Comparison of ENCODE assay signal across 9 mouse cellular contexts in genomic region chr3:70003955-70004354, GRCm38 (mm10). TPM values are rescaled to one million over a fixed set of nuclear protein-coding genes. Genes with fewer than 3 reads are reported as not detected.
A peak's percentile ranks its signal among the peaks of the same experiment; 100 is the strongest.
DNase-seq lines count a peak whose midpoint lies in the region; ATAC-seq and TF ChIP-seq lines count a peak whose summit lies in the region.
"Had no signal": no experiment of that assay in that cellular context is flagged by ENCODE, and none has a peak within 500 bp of the region (broad histone marks: within the 10 kb centered on the region; RNA-seq: fewer than 3 reads in every experiment).

No protein-coding gene starts in this region.

- H3K4me3 ChIP-seq in layer of hippocampus, adult 2 months: no peak overlapping the region
- H3K4me3 ChIP-seq in forebrain, postnatal 0 days (ENCODE audit: low read depth, low read length): no peak overlapping the region
- no peak overlapping the region for H3K4me3 ChIP-seq in midbrain, embryonic 14.5 days (replicated peaks; ENCODE audit: low read depth, low read length)

- H3K9me3 ChIP-seq in forebrain, postnatal 0 days (ENCODE audit: low read length): no peaks in the 10 kb centered on the region
- H3K9me3 ChIP-seq in midbrain, embryonic 14.5 days (ENCODE audit: control insufficient read depth, low read length): no peaks in the 10 kb centered on the region

- H3K27me3 ChIP-seq in forebrain, postnatal 0 days (ENCODE audit: insufficient read depth, low read length): no peaks in the 10 kb centered on the region
- H3K27me3 ChIP-seq in midbrain, embryonic 14.5 days (ENCODE audit: control insufficient read depth, insufficient read depth, low read length): no peaks in the 10 kb centered on the region

- peak; percentile 64 for TF ChIP-seq CTCF in layer of hippocampus, adult 2 months (conservative IDR thresholded peaks at IDR 0.05)
- peak; percentile 51 for TF ChIP-seq CTCF in forebrain, postnatal 0 days (IDR thresholded peaks at IDR 0.05; ENCODE audit: low read depth)

- DNase-seq in layer of hippocampus, adult 2 months (ENCODE audit: low spot score in 2 of 2): peak in 1 of 2 experiments; percentile 27
- no peak for DNase-seq in layer of hippocampus, postnatal 14 days (ENCODE audit: low spot score in 2 of 2)
- peak; percentile 75 for DNase-seq in ZHBTc4 (ENCODE audit: low read depth, low spot score)
- DNase-seq in forebrain, postnatal 0 days: peak; percentile 35
- DNase-seq in midbrain, embryonic 14.5 days: peak; percentile 54
- no peak for DNase-seq in Muller cell, postnatal 12 days (ENCODE audit: inconsistent ontology term)
- DNase-seq in gastrocnemius, postnatal 14 days: no peak
- DNase-seq in spleen, postnatal 10 days (ENCODE audit: low spot score in 2 of 2): no peak

- H3K9ac ChIP-seq in forebrain, postnatal 0 days: no peak overlapping the region
- H3K9ac ChIP-seq in midbrain, embryonic 14.5 days (replicated peaks; ENCODE audit: low read length): no peak overlapping the region

- peak; percentile 51; the same call in 1 of the 2 replicates for ATAC-seq in forebrain, postnatal 0 days
- peak; percentile 34; the same call in 1 of the 2 replicates for ATAC-seq in midbrain, embryonic 14.5 days (ENCODE audit: low FRiP score, low TSS enrichment)

- WGBS in forebrain, postnatal 0 days: 47% methylated on average over 7 of the region's 7 CpGs
- 36% methylated on average over 7 of the region's 7 CpGs for WGBS in midbrain, embryonic 14.5 days

- no peaks in the 10 kb centered on the region for H3K4me1 ChIP-seq in forebrain, postnatal 0 days (ENCODE audit: insufficient read depth)
- H3K4me1 ChIP-seq in midbrain, embryonic 14.5 days (ENCODE audit: control insufficient read depth, insufficient read depth, low read length): 0 out of 2 replicates have a peak, but pooled peaks cover 3% of the 10 kb centered on the region

- intact Hi-C loops in gastrocnemius, postnatal 14 days (cut with DNase I; ENCODE audit: low total_unique reads): no loop called here

- no peak overlapping the region for H3K4me2 ChIP-seq in forebrain, postnatal 0 days (ENCODE audit: low read depth)
- no peak overlapping the region for H3K4me2 ChIP-seq in midbrain, embryonic 14.5 days (ENCODE audit: low read length)

- H3K27ac ChIP-seq in layer of hippocampus, adult 2 months: no peak overlapping the region
- H3K27ac ChIP-seq in forebrain, postnatal 0 days (ENCODE audit: low read depth, low read length): no peak overlapping the region
- no peak overlapping the region for H3K27ac ChIP-seq in midbrain, embryonic 14.5 days (replicated peaks; ENCODE audit: low read depth, low read length)

- no peaks in the 10 kb centered on the region for H3K36me3 ChIP-seq in forebrain, postnatal 0 days (ENCODE audit: insufficient read depth)
- H3K36me3 ChIP-seq in midbrain, embryonic 14.5 days (ENCODE audit: control insufficient read depth, insufficient read depth, low read length): no peaks in the 10 kb centered on the region

RNA-seq across cellular contexts. Expression of gene Otol1, which starts 3.5 kb away (rescaled TPM):
- not detected for total RNA-seq in layer of hippocampus, adult 2 months (2021)
- not detected for total RNA-seq in layer of hippocampus, postnatal 14 days (2021)
- total RNA-seq in forebrain, postnatal 0 days (2014; rRNA removed): not detected in 2 replicates
- polyA plus RNA-seq in forebrain, postnatal 0 days (2015; fragmentation: Nextera tagmentation; extraction: Ambion mirVana): not detected in 2 replicates
- not detected in 2 replicates for polyA plus RNA-seq in midbrain, embryonic 14.5 days (2014; fragmentation: Nextera tagmentation; extraction: Ambion mirVana)
- not detected for total RNA-seq in gastrocnemius, postnatal 14 days (2021)
- total RNA-seq: layer of hippocampus, adult 18-20 months had no signal

Comparison
In these comparisons a context has a peak if more than half of its experiments do, and no peak if none do; other contexts are left out.
1. DNase-seq: peak in ZHBTc4 (single experiment), forebrain, postnatal 0 days (single experiment) and midbrain, embryonic 14.5 days (single experiment); none in layer of hippocampus, postnatal 14 days (0 of 2), Muller cell, postnatal 12 days (single experiment), gastrocnemius, postnatal 14 days (single experiment) and spleen, postnatal 10 days (0 of 2).